Mouse (Mus musculus) myocyte (in vitro differentiated cells): ENCODE results near the gene Myl4. TPM values are rescaled to one million over a fixed set of nuclear protein-coding genes. Genes with fewer than 3 reads are reported as not detected.
"Not testable (repeated sequence)": the region's sequence is repeated elsewhere in the genome, so short reads cannot be mapped to it uniquely, and the experiment has no call there.

ENCODE experiments used
- H3K27me3 ChIP-seq: one replicate; pipeline ENCODE4 v1.6.1; 2011; ENCODE audit not compliant: control insufficient read depth, insufficient read depth, insufficient read length
- H3K36me3 ChIP-seq: one replicate; pipeline ENCODE4 v1.6.1; 2011; ENCODE audit not compliant: control insufficient read depth, insufficient read depth
- H3K4me2 ChIP-seq: one replicate; pipeline ENCODE4 v1.6.1; 2011; ENCODE audit warnings: low read depth, control low read depth
- H3K4me3 ChIP-seq: one replicate; pipeline ENCODE4 v1.5.1; 2011; ENCODE audit warnings: mild to moderate bottlenecking, control low read depth, moderate library complexity
- H3K79me2 ChIP-seq: one replicate; pipeline ENCODE4 v1.6.1; 2011; ENCODE audit not compliant: control insufficient read depth, insufficient read depth
- H3ac ChIP-seq: one replicate; pipeline ENCODE4 v1.6.1; 2011; ENCODE audit not compliant: control insufficient read depth, insufficient read length
- CEBPB ChIP-seq: IDR thresholded peaks from 2 replicates; pipeline ENCODE4 v1.6.1; 2011; ENCODE audit warnings: mild to moderate bottlenecking, moderate library complexity; ENCODE audit not compliant: poor library complexity, insufficient read depth, severe bottlenecking
- E2F4 ChIP-seq: IDR thresholded peaks from one replicate; pipeline ENCODE4 v1.6.1; 2011; ENCODE audit warnings: mild to moderate bottlenecking, control low read depth, moderate library complexity; ENCODE audit not compliant: insufficient read depth
- MAX ChIP-seq: IDR thresholded peaks from one replicate; pipeline ENCODE4 v1.6.1; 2011; ENCODE audit warnings: low read depth, mild to moderate bottlenecking, control low read depth
- MYOD1 ChIP-seq, 3 experiments: IDR thresholded peaks; one replicate each; pipeline ENCODE4 v1.6.1; 2011; ENCODE audit warnings: control low read depth in 2 of 3, low read depth in 2 of 3, mild to moderate bottlenecking in 2 of 3, moderate library complexity in 1 of 3; ENCODE audit not compliant: insufficient read length in 2 of 3, control insufficient read depth in 1 of 3
- MYOG ChIP-seq, 3 experiments: IDR thresholded peaks; one replicate each; pipeline ENCODE4 v1.6.1; 2011; ENCODE audit warnings: control low read depth in 2 of 3, low read depth in 2 of 3, mild to moderate bottlenecking in 2 of 3; ENCODE audit not compliant: insufficient read length in 2 of 3, control insufficient read depth in 1 of 3, insufficient read depth in 1 of 3
- POLR2A ChIP-seq: IDR thresholded peaks from one replicate; pipeline ENCODE4 v1.6.1; 2011; ENCODE audit warnings: low read depth, mild to moderate bottlenecking, control low read depth, moderate library complexity; ENCODE audit not compliant: insufficient read length
- POLR2AphosphoS2 ChIP-seq: IDR thresholded peaks from one replicate; pipeline ENCODE4 v1.6.1; 2011; ENCODE audit warnings: low read depth, control low read depth; ENCODE audit not compliant: insufficient read length
- REST ChIP-seq: IDR thresholded peaks from one replicate; pipeline ENCODE4 v1.6.1; 2011; ENCODE audit warnings: mild to moderate bottlenecking, control low read depth, moderate library complexity; ENCODE audit not compliant: insufficient read depth, insufficient read length
- SRF ChIP-seq: IDR thresholded peaks from one replicate; pipeline ENCODE4 v1.6.1; 2011; ENCODE audit warnings: low read depth; ENCODE audit not compliant: control insufficient read depth, insufficient read length
- TCF12 ChIP-seq: IDR thresholded peaks from one replicate; pipeline ENCODE4 v1.6.1; 2011; ENCODE audit warnings: mild to moderate bottlenecking, control low read depth; ENCODE audit not compliant: poor library complexity, insufficient read depth, severe bottlenecking
- TCF3 ChIP-seq: IDR thresholded peaks from one replicate; pipeline ENCODE4 v1.6.1; 2011; ENCODE audit warnings: low read depth, control low read depth; ENCODE audit not compliant: insufficient read length
- USF1 ChIP-seq: IDR thresholded peaks from one replicate; pipeline ENCODE4 v1.6.1; 2011; ENCODE audit warnings: low read depth, mild to moderate bottlenecking, control low read depth, moderate library complexity
- polyA plus RNA-seq: library from polyadenylated mRNA; unstranded; fragments of >200 nt; fragmentation: generic; extraction: Trizol; gene quantifications from one replicate; pipeline ENCODE4 v1.2.1, GENCODE M21; 2012; ENCODE audit warnings: missing spikeins

Gene Myl4
- polyA plus RNA-seq, 1 experiment = 5,062 TPM

DNA sequence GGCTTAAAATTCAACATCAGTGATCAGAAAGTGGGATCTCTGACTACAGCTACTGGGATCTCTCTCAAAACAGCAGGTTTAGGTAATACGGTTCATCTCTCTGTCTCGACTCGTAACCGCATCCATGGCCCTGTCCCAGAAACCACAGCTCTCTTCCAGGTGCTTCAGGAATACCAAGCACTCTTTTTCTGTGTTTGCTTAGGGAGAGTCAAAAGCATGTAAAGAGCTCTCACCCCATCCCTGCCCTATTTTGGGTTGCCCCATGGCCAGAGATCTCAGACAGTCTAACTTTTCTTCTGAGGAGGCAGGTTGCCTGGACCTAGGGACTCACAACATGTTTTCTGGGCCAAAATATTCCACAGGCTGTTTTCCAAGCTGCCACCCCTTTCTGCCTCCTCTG is 17.9 kb downstream of the Myl4 start:
- no peaks in the 10 kb centered on the region for H3K27me3 ChIP-seq
- peak overlapping the region; percentile 59 for H3K4me2 ChIP-seq
- no peak overlapping the region for H3K4me3 ChIP-seq
- TF ChIP-seq E2F4 = no peak
- TF ChIP-seq REST = no peak
- TF ChIP-seq USF1 = no peak
- TF ChIP-seq SRF = no peak
- no peak for TF ChIP-seq MYOD1 (IDR thresholded peaks at IDR 0.05; ENCODE audit: control insufficient read depth in 1 of 3, insufficient read length in 2 of 3, low read depth in 2 of 3)
- no peak for TF ChIP-seq TCF3
- no peak for TF ChIP-seq MAX
- no peak for TF ChIP-seq MYOG (IDR thresholded peaks at IDR 0.05; ENCODE audit: control insufficient read depth in 1 of 3, insufficient read depth in 1 of 3, insufficient read length in 2 of 3, low read depth in 2 of 3)
- TF ChIP-seq CEBPB = no peak
- no peaks in the 10 kb centered on the region for H3K79me2 ChIP-seq
- H3ac ChIP-seq = no peak overlapping the region
- no peaks in the 10 kb centered on the region for H3K36me3 ChIP-seq

DNA sequence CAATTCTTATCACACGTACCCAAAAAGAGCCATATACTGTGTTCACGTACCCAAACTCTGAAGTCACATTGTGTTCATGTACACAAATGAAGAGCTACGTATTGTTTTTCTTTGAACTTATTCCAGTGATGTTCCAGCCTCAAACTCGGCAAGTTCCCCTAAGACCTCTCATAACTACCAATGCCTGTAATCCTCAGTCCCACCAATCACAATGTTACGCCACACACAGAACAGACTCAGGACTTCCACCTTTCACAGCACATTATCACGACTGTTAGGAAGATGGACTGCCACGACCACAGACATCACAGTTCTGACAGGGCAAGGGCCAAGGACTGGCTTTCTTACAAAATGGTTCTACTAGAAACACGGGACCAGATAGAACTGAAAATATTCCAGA is 20.1 kb downstream of the Myl4 start:
- H3K36me3 ChIP-seq, H3K79me2 ChIP-seq, H3K4me2 ChIP-seq, H3ac ChIP-seq, H3K27me3 ChIP-seq, H3K4me3 ChIP-seq: not testable (repeated sequence)

DNA sequence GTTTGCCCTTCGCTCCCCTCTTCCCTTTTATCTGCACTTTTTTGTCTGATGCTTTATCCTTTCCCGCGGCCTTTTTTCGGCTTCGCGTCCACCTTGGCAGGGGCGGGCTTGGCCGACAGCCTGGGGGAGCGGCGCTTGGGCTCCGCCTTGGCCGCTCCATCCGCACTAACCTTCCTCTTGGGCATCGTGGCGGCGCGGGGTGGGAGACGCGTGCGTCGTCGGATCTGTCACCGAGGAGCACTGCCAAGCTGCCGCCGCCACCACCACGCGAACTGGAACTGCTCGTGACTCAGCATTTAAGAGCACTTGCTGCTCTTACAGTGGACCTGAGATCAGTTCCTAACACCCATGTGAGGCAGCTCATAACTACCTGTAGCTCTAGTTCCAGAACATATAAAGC is 20.9 kb downstream of the Myl4 start:
- not testable (repeated sequence) for H3K79me2 ChIP-seq, H3K27me3 ChIP-seq, H3K4me2 ChIP-seq, H3ac ChIP-seq, H3K36me3 ChIP-seq, H3K4me3 ChIP-seq

DNA sequence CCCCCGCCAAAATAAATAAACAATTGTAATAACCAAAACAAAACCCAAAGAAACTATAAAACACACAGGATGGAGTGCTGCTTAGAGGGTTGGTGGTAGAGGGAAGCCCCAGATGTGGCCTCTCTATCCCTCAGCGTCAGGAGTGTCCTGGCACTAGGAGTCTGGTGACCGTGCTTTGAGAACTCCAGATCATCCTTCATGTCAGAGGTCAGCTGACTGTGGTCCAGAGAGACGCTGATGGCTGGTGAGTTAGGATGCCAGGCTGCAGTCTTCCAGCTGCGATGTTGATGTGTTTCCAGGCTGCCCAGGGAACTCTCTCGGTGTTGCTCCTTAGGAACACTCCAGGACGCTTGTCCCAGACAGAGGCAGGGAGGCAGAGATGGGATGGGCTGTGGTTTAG is 21.6 kb downstream of the Myl4 start:
- Histone ChIP-seq H3K4me2 (no peak overlapping the region), H3ac (no peak overlapping the region), H3K36me3 (no peaks in the 10 kb centered on the region), H3K79me2 (no peaks in the 10 kb centered on the region), H3K27me3 (no peaks in the 10 kb centered on the region), H3K4me3 (no peak overlapping the region)
- TF ChIP-seq TCF3 = no peak
- no peak for TF ChIP-seq SRF
- TF ChIP-seq USF1 = no peak
- no peak for TF ChIP-seq E2F4
- no peak for TF ChIP-seq CEBPB
- no peak for TF ChIP-seq POLR2A
- TF ChIP-seq REST = no peak
- TF ChIP-seq MYOG (IDR thresholded peaks at IDR 0.05; ENCODE audit: control insufficient read depth in 1 of 3, insufficient read depth in 1 of 3, insufficient read length in 2 of 3, low read depth in 2 of 3) = no peak
- no peak for TF ChIP-seq MYOD1 (IDR thresholded peaks at IDR 0.05; ENCODE audit: control insufficient read depth in 1 of 3, insufficient read length in 2 of 3, low read depth in 2 of 3)
- no peak for TF ChIP-seq TCF12
- no peak for TF ChIP-seq MAX
- no peak for TF ChIP-seq POLR2AphosphoS2

DNA sequence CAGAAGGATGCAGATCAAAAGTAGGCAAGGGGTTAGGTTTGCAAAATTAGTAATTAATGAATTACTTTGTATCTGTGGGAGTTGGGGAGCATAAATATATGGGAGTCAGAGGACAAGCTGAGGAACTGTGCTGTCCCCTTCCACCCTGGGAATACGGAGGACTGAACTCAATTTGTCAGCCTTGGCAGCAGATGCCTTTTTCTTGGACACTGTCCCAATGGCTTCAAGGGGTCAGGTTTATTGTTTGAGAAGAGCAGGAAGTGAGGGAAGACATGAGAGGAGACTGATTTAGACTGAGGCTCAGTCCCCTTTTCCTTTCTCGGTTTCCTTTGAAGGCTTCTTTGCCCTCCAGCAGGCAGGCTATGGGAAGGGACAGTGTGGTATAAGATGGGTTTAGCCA is 22.1 kb downstream of the Myl4 start:
- no peaks in the 10 kb centered on the region for H3K79me2 ChIP-seq
- H3K4me2 ChIP-seq = no peak overlapping the region
- no peaks in the 10 kb centered on the region for H3K27me3 ChIP-seq
- no peaks in the 10 kb centered on the region for H3K36me3 ChIP-seq
- H3K4me3 ChIP-seq = no peak overlapping the region
- TF ChIP-seq CEBPB (no peak), MYOG (IDR thresholded peaks at IDR 0.05; ENCODE audit: control insufficient read depth in 1 of 3, insufficient read depth in 1 of 3, insufficient read length in 2 of 3, low read depth in 2 of 3) (no peak), TCF3 (no peak), POLR2AphosphoS2 (no peak), E2F4 (no peak), MYOD1 (IDR thresholded peaks at IDR 0.05; ENCODE audit: control insufficient read depth in 1 of 3, insufficient read length in 2 of 3, low read depth in 2 of 3) (no peak), POLR2A (no peak), MAX (no peak), SRF (no peak), TCF12 (no peak), USF1 (no peak), REST (no peak)
- no peak overlapping the region for H3ac ChIP-seq

DNA sequence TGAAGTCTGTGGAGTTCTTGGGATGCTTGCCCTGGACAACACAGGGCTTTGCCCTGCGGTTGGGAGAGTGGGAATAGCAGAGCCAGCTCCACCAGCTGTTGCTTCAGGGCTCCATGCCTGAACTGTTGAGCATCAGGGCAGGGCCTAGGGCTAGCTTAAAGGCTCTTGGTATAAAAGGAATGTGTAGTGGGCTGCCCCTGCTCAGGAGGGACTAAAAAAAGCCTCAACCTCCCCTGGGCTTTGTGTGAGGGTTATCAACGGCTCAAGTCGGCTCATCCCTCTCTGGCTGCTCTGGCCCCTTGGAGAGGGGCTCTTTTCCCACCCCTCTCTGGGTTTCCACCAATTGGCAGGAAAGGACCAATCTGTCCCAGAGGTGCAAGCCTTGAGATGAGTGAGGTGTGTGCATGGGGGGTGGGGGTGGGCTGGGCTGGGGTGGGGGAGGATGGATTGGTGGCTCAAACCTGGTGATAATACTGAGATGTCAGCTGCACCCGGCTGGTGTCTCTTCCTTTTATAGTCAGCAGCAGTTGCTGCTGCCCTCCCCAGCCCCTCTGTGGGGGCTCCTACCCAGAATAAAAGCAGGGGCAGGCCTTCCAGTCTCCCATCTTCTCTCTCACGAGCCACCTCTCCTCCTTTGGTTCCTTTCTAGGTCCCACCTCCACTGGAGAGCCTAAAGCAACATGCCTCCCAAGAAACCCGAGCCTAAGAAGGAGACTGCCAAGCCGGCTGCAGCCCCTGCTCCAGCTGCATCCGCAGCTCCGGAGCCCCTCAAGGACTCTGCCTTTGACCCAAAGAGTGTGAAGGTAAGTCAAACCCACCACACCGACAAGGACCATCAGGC is 26.5 kb downstream of the Myl4 start:
- Histone ChIP-seq H3K4me3 (peak overlapping the region; percentile 57), H3K4me2 (peak overlapping the region; percentile 55), H3ac (no peak overlapping the region), H3K79me2 (peaks cover 12% of the 10 kb centered on the region), H3K27me3 (no peaks in the 10 kb centered on the region), H3K36me3 (peaks cover 8% of the 10 kb centered on the region)
- TF ChIP-seq MYOG (IDR thresholded peaks at IDR 0.05; ENCODE audit: control insufficient read depth in 1 of 3, insufficient read depth in 1 of 3, insufficient read length in 2 of 3, low read depth in 2 of 3) = peak; percentile 58 to 97 (median 86)
- no peak for TF ChIP-seq CEBPB
- peak; percentile 50 to 91 (median 76) for TF ChIP-seq MYOD1 (IDR thresholded peaks at IDR 0.05; ENCODE audit: control insufficient read depth in 1 of 3, insufficient read length in 2 of 3, low read depth in 2 of 3)
- no peak for TF ChIP-seq USF1
- peak; percentile 55 for TF ChIP-seq TCF3
- TF ChIP-seq REST = no peak
- peak; percentile 70 for TF ChIP-seq TCF12
- TF ChIP-seq E2F4 = no peak
- peak; percentile 63 for TF ChIP-seq POLR2AphosphoS2
- TF ChIP-seq POLR2A = peak; percentile 62
- TF ChIP-seq SRF = peak; percentile 78
